In genomic region chr9:43944816-43945741, GRCm38 (mm10) we compare ENCODE assay signal across 11 mouse cellular contexts.
A peak's percentile ranks its signal among the peaks of the same experiment; 100 is the strongest.
DNase-seq lines count a peak whose midpoint lies in the region; ATAC-seq and TF ChIP-seq lines count a peak whose summit lies in the region.
"Had no signal": no experiment of that assay in that cellular context is flagged by ENCODE, and none has a peak within 500 bp of the region (broad histone marks: within the 10 kb centered on the region; RNA-seq: fewer than 3 reads in every experiment).

No protein-coding gene starts in this region.

- no peak overlapping the region for H3K4me3 ChIP-seq in midbrain, embryonic 16.5 days (ENCODE audit: low read depth, low read length)
- H3K4me3 ChIP-seq in midbrain, embryonic 14.5 days (replicated peaks; ENCODE audit: low read depth, low read length): no peak overlapping the region
- no peak overlapping the region for H3K4me3 ChIP-seq in heart, embryonic 10.5 days
- no peak overlapping the region for H3K4me3 ChIP-seq in myocyte
- H3K4me3 ChIP-seq: embryonic facial prominence, embryonic 13.5 days had no signal

- no peak overlapping the region for H3ac ChIP-seq in myocyte (ENCODE audit: control insufficient read depth, insufficient read length)

- DNase-seq in adrenal gland, postnatal 25 days: peak; percentile 15
- DNase-seq in adrenal gland, adult 8-10 months: no peak
- no peak for DNase-seq in midbrain, embryonic 14.5 days
- peak; percentile 84 for DNase-seq in heart, embryonic 10.5 days (ENCODE audit: low spot score)
- no peak for DNase-seq in kidney, postnatal 14 days
- no peak for DNase-seq in urinary bladder, postnatal 36 days (ENCODE audit: low spot score in 2 of 2)
- DNase-seq: thymus, postnatal 36 days had no signal

- H3K4me2 ChIP-seq in midbrain, embryonic 16.5 days (ENCODE audit: low read length): no peak overlapping the region
- no peak overlapping the region for H3K4me2 ChIP-seq in midbrain, embryonic 14.5 days (ENCODE audit: low read length)
- peak overlapping the region; percentile 35 for H3K4me2 ChIP-seq in myocyte (ENCODE audit: low read depth)
- H3K4me2 ChIP-seq: embryonic facial prominence, embryonic 13.5 days had no signal

- no peak overlapping the region for H3K9ac ChIP-seq in midbrain, embryonic 16.5 days (ENCODE audit: low read depth, low read length)
- H3K9ac ChIP-seq in midbrain, embryonic 14.5 days (replicated peaks; ENCODE audit: low read length): no peak overlapping the region
- H3K9ac ChIP-seq: embryonic facial prominence, embryonic 13.5 days had no signal

- WGBS in midbrain, embryonic 16.5 days: 81% methylated on average over 13 of the region's 13 CpGs
- 81% methylated on average over 13 of the region's 13 CpGs for WGBS in midbrain, embryonic 14.5 days
- 59% methylated on average over 13 of the region's 13 CpGs for WGBS in heart, embryonic 10.5 days

- no peaks in the 10 kb centered on the region for H3K27me3 ChIP-seq in midbrain, embryonic 16.5 days (ENCODE audit: control insufficient read depth, insufficient read depth, low read depth, low read length)
- peaks cover 2% of the 10 kb centered on the region; the same call in 1 of the 2 replicates for H3K27me3 ChIP-seq in midbrain, embryonic 14.5 days (ENCODE audit: control insufficient read depth, insufficient read depth, low read length)
- H3K27me3 ChIP-seq in heart, embryonic 10.5 days (ENCODE audit: insufficient read depth, poor library complexity, severe bottlenecking): no peaks in the 10 kb centered on the region
- no peaks in the 10 kb centered on the region for H3K27me3 ChIP-seq in myocyte (ENCODE audit: control insufficient read depth, insufficient read depth, insufficient read length)
- H3K27me3 ChIP-seq: embryonic facial prominence, embryonic 13.5 days had no signal

- TF ChIP-seq POLR2A in myocyte (IDR thresholded peaks at IDR 0.05; ENCODE audit: insufficient read length, low read depth): no peak

- H3K4me1 ChIP-seq in midbrain, embryonic 16.5 days (ENCODE audit: control insufficient read depth, insufficient read depth, low read length): peaks cover 5% of the 10 kb centered on the region
- peaks cover 26% of the 10 kb centered on the region for H3K4me1 ChIP-seq in midbrain, embryonic 14.5 days (ENCODE audit: control insufficient read depth, insufficient read depth, low read length)
- H3K4me1 ChIP-seq in heart, embryonic 10.5 days: peaks cover 29% of the 10 kb centered on the region

- H3K36me3 ChIP-seq in midbrain, embryonic 16.5 days (ENCODE audit: control insufficient read depth, insufficient read depth, low read length): no peaks in the 10 kb centered on the region
- no peaks in the 10 kb centered on the region for H3K36me3 ChIP-seq in midbrain, embryonic 14.5 days (ENCODE audit: control insufficient read depth, insufficient read depth, low read length)
- H3K36me3 ChIP-seq in heart, embryonic 10.5 days: no peaks in the 10 kb centered on the region
- no peaks in the 10 kb centered on the region for H3K36me3 ChIP-seq in myocyte (ENCODE audit: control insufficient read depth, insufficient read depth)
- H3K36me3 ChIP-seq: embryonic facial prominence, embryonic 13.5 days had no signal

- H3K79me2 ChIP-seq in myocyte (ENCODE audit: control insufficient read depth, insufficient read depth): no peaks in the 10 kb centered on the region

- ATAC-seq in midbrain, embryonic 16.5 days: 0 out of 2 replicates have a peak, but pooled peaks have one; percentile 42
- no peak for ATAC-seq in midbrain, embryonic 14.5 days (ENCODE audit: low FRiP score, low TSS enrichment)
- ATAC-seq: activated CD4-positive, CD25-positive, alpha-beta regulatory T cell, adult 4 months had no signal

- H3K27ac ChIP-seq in midbrain, embryonic 16.5 days (ENCODE audit: low read length): no peak overlapping the region
- no peak overlapping the region for H3K27ac ChIP-seq in midbrain, embryonic 14.5 days (replicated peaks; ENCODE audit: low read depth, low read length)
- H3K27ac ChIP-seq in heart, embryonic 10.5 days: peak overlapping the region; percentile 72
- H3K27ac ChIP-seq: embryonic facial prominence, embryonic 13.5 days had no signal

- H3K9me3 ChIP-seq in midbrain, embryonic 16.5 days (replicated peaks; ENCODE audit: control insufficient read depth, low read length, poor library complexity, severe bottlenecking): no peaks in the 10 kb centered on the region
- H3K9me3 ChIP-seq in midbrain, embryonic 14.5 days (ENCODE audit: control insufficient read depth, low read length): no peaks in the 10 kb centered on the region
- no peaks in the 10 kb centered on the region for H3K9me3 ChIP-seq in heart, embryonic 10.5 days
- H3K9me3 ChIP-seq: embryonic facial prominence, embryonic 13.5 days had no signal

TF ChIP-seq in myocyte, 11 proteins besides CTCF, POLR2A, EP300 and RAD21:
- TF ChIP-seq CEBPB (IDR thresholded peaks at IDR 0.05; ENCODE audit: insufficient read depth, poor library complexity, severe bottlenecking) (no peak), POLR2AphosphoS2 (IDR thresholded peaks at IDR 0.05; ENCODE audit: insufficient read length, low read depth) (no peak), MYOD1 (IDR thresholded peaks at IDR 0.05; ENCODE audit: control insufficient read depth in 1 of 3, insufficient read length in 2 of 3, low read depth in 2 of 3) (no peak), MAX (IDR thresholded peaks at IDR 0.05; ENCODE audit: low read depth) (no peak), E2F4 (IDR thresholded peaks at IDR 0.05; ENCODE audit: insufficient read depth) (no peak)

Comparison
In these comparisons a context has a peak if more than half of its experiments do, and no peak if none do; other contexts are left out.
1. DNase-seq: peak in adrenal gland, postnatal 25 days (single experiment) and heart, embryonic 10.5 days (single experiment); none in adrenal gland, adult 8-10 months (single experiment), midbrain, embryonic 14.5 days (single experiment), kidney, postnatal 14 days (single experiment) and urinary bladder, postnatal 36 days (0 of 2).